Mouse (Mus musculus) cerebellum, postnatal 4 days (tissue): Measurements from ENCODE around the gene BC030867.
A peak's percentile ranks its signal among the peaks of the same experiment; 100 is the strongest.

Experiments
- DNase-seq, 2 experiments: peaks; one replicate each; pipeline ENCODE4 v3.0.0; 2022; ENCODE audit warnings: low spot score in 2 of 2, mixed read lengths in 1 of 2

BC030867 gene

DNA sequence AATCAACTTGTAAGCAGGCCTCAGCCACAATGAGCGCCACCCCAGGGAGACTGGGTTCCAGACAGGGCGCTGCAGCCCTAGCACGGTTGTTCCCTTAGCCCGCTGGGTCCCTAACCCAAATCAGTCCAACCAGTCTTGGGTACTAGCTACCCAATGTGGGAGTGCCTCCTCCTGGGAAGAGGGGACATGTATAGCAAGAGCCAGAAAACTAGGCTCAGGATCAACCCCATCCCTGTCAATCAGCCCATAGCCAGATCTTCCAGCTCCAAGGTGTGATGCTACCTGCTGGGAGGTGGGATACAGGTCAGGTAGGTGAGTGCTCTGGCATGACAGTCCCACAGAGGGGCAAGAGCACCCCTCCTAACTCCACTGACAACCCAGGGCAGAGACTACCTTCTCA lies 41.5 kb downstream of the BC030867 start:
- DNase-seq, result no peak

DNA sequence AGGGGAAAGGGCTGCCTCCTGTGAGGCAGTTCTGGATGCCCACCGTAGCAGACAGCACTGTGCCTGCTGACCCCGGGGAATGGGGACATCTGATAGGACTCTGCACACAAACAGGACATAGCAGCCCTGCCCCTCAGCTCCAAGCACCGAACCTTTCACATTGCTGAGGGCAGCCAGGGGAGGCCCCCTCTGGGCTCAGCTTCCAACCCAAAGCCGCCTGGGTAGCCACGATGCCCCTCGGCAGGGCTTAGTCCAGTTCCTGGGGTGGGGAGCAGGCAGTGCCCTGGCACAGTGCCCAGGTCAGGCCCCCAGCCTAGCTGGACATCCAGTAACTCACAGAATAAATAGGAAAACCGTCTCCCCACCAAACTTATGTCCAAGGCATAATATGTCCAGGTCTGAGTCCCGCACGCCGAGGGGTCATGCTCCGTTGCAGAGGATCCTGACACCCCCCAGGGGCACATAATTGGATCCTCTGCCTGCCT lies 42.4 kb downstream of the BC030867 start:
- no peak for DNase-seq

DNA sequence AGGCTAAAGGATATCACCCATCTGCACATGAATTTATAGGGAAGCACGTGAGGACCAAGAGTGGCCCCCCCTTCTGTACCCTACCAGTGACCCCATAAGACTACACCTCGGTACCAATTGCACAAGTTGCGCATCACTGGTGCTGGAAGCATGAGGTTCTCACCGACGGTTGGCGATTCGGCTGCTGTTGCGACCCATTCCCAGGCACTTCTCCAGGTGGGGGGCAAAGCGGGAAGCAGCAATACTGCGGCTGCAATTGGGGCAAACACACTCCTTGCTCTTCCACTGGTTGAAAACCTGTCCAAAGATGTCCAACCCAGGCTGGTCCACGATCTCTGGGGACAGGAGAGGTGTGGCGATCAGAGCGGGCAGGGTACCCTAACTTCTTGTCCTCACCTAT lies 45.3 kb downstream of the BC030867 start:
- no peak for DNase-seq

DNA sequence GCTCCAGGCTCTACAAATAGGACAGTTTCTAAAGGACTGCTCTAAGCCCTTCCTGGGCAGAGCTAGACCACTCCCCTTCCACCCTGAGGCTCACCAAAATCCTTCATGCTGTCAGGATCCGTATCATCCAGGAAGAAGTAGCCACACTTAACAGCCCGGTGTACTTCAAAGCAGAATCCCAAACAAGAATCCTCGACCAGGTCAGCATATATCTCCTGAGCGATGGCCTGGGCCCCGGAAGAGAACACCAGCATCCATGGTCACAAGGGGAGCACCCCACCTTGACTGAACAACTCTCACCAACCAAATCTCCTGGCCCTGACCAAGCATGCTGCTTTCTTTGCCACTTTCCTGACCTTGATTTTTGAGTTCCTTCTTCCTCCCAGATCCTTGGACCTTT lies 45.7 kb downstream of the BC030867 start:
- DNase-seq, result no peak

DNA sequence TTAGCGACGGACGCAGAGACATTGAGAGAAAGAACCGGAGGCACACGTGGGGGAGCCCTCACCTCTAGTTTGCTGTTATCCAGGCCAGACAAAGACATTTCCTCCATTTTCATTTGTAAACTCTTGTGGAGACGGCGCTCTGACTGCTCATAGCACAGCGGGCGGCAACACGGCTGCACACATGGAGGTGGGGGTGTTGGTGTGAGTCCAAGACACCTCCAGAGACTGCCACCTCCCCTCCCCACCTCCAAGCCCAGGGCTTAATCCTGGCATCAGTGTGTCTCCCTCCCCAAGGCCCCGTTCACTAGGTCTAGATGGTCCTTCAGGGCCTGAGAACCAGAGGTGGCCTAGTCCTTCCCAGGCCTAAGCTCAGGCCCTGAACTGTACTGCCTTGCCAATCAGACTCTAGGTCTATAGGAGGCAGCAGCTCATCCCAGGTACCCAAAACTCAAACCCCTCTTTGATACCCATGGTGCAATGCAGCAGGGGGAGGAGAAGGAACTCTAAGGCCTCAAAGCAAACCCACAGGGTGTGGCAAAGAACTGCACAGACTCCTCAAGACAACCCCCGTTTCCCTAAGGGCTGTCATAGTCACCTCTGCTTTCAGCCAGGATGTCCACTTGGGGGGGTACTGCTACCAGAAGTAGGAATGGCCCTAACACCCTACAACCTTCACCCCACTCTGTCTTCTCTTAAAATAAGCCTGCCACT lies 46.4 kb downstream of the BC030867 start:
- no peak for DNase-seq

DNA sequence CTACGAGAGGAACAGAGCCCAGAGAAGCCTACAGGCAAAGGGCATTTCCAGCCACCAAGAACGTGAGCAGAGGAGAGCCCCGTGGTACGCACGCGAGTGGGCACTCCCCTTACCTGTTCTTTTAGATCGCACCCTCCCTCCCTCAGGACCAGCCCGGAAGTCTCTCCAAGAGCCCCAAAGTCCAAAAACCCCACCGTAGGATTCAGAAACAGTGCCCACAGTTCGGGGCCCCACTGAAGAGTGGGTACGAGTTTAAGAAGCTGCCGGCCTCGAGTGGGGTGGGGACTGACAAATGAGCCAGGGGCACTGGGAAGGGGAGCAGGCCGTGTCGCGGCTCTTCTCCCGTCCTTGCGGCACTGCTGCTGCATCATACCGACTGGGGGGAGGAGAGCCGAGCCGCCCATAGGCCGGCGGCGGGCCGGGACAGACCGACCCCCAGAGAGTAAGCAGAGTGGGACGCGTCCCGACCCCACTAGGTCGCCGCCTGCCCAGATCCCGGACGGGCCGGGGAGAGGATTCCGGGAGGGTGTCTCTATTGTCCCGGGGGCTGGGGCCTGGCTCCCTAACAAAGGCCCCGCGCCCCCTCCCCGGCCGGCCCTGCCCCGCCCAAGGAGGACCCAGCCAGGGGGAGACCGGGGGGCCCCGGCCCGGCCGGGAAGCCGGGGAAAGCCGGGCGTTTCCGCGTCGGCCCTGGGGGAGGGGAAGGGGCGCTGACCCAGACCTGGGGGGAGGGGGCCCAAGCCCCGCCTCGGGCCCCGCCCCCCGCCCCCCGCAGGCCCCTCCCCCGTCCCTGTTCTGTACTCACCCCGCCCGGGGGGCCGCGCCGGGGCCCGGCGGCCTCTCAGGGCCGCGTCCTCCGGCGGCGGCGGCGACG lies 47.2 kb downstream of the BC030867 start:
- peak in 1 of 2 experiments; percentile 60 for DNase-seq

DNA sequence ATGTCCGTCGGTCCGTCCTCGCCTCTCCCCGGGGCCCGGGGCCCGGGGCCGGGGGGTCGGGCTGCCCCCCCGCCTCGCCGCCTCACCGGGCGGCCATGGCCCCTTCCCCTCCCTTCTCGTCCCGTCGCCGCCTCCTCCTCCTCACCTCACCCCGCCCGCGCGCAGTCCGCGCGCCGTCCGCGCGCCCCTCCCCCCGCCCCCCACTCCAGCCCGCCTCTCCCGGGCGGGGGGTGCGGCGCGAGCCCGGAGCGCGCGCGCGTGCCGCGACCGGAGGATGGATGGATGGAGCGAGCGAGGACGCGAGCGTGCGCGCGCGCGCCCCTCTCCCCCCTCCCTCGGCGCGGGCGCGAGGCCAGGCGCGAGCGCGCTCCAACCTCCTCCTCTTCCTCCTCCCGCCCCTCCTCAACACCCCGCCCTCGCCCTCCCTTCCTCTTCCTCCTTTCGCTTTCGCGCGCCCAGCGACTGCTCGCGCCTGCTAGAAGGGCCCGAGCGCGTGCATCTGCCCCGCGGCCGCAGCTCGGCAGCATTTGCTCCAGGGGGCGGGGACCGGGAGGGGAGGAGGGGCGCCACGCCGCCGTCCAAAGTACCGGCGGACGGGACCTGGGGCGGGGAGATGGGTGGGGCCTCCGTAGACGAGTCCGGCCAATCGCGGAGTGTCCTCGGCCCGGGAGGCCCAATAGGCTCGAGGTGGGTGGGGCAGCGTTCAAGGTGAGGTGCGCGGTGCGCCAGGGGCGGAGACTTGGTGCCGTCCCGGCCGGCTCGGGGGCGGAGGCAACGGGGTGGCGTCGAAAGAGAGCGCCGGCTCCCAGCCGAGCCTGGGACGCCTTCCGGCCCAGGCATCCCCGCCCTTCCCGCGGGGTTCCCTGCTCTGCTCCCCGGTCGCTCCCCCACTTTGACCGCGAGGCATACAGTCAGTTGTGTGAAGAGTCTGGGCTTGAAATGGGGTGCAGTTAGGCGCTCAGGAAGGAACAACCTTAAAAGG lies 48.1 kb downstream of the BC030867 start, which contains the start of gene Atxn7l3:
TSS of gene Atxn7l3 (minus strand) at position 141 of the 982 bp plus-strand sequence.
- DNase-seq, result peak; percentile 91 to 95

DNA sequence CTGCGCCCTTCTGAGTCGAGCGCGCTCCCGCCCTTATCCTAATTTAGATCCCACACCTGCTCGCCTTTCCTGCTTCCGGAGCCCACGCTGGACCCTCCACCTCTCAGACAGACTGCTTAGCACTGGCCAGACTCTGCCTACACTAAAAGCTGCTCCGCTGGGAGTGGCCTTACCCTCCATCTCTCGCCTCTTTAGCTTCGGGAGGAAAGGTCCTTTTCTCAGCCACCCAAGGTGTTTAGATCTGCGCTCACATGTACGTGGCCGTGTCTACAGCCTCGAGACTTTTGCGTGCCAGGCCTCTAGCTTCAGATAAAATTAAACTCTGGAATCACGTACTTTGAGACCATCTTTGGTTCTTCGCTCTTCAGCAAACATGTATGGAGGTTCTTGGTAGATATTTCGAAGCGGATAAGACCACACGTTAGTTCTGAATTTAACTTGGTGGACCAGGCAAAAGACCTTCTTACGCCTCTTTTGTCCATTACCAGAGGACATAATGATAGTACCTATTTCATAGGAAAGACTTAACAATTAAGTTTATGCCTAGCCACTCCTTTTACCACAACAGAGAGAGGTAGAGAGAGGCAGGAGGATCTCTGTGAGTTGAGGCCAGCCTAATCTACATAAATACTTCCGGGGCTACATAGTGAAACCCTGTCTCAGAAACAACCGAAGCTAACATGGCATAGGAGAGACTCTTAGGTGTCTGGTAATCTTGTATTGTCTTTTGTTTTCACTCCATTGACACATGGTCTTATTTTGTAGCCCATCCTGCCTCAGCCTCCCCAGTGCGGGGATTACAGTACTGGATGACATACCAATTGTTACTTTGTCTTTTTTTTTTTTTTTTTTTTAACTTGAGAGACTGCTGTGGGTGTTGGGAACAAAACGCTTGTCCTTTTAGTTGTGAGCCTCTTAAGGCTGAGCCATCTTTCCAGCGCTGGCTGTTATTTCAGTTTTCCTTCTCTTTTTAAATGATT lies 49.2 kb downstream of the BC030867 start:
- DNase-seq, result no peak

DNA sequence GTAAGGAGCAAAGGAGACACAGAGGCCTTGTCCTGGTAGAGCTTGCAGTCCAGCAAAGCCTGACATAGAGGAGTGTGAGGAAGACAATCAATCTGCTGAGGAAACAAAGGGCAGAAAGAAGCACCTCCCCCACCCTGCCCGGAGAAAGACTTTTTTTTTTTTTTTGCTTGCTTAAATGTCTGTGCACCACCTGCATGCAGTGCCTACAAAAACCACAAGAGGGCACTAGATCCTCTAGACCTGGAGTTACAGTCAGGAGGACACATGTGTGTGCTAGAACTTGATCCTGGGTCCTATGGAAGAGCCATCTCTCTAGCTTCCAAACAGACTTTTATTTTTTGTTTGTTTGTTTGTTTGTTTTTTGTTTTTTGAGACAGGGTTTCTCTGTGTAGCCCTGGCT lies 51.2 kb downstream of the BC030867 start:
- peak in 1 of 2 experiments; percentile 75 for DNase-seq

DNA sequence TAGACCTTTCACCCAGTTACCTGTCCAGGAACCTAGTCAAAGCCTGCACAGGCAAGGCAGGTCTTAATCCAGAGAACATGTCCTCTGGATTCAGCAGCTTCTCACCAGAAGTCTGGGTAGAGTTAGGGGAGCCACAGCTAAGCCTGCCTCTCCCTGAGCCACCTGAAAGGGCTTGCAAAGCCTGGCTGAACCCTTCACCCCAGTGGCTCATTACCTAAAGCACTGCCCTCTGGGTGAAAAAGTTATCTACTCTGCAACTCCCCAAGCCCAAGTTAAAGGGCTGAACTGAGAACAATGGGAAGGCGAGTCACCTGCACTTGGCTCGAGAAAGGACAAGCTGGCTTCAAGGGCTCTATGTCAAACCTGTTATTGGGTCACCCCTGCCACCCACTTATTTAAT lies 55.5 kb downstream of the BC030867 start:
- no peak for DNase-seq

DNA sequence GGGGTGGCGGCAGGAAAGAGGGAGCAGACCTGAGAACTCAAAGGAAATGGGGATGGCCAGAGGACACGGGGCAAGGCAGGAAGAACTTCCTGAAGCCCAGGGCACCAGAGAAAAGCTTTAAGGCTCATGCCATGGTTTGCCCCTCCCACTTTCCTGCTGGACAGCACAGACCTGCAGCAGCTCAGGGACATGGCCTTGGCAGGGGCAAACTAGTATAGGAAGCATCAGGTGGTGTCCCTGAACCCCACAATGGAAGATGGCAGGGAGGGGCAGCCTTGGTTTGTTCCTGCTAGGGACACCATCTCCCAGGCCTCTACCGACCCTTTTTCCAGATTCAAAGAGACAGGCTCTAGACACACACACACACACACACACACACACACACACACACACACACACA lies 56.7 kb downstream of the BC030867 start:
- DNase-seq, result no peak

DNA sequence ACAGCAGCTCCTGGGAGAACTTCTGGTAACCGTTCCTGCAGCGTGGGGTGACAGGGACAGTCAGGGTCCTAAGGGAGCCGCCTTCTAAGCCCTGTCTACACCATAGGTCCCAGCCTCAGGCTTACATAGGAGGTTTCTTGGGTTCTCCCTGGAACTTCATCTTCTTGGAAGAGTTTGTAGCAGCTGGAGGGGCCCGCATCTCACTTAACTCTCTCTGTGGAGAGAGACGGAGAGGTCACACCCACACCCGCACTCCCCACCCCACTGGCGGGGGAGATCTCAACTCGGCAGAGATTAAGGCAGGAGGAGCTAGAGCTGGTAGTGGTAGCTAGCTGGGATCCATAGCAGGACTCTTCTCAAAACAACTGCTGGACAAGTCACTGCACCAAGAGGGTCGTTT lies 59.4 kb downstream of the BC030867 start:
- no peak for DNase-seq

DNA sequence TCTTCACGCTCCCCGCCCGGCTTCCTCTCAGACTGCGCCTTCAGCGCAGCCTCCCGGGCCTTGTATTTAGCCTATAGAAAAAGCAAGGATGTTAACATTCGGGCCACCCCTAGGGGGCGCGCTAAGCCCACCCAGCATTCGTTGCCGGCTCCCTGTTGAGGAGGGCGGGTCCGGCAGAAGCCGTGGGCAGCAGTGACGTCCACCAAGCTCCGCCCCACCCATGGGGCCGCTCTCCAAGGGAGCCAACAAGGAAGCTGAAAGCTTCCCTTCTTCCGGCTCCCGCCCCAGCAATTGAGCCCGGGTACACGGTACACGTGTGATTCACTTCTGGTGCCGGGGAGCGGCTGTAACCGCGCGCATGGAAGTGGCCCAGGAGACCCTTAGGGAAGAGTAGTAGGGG lies 60.3 kb downstream of the BC030867 start:
- DNase-seq, result peak; percentile 98

DNA sequence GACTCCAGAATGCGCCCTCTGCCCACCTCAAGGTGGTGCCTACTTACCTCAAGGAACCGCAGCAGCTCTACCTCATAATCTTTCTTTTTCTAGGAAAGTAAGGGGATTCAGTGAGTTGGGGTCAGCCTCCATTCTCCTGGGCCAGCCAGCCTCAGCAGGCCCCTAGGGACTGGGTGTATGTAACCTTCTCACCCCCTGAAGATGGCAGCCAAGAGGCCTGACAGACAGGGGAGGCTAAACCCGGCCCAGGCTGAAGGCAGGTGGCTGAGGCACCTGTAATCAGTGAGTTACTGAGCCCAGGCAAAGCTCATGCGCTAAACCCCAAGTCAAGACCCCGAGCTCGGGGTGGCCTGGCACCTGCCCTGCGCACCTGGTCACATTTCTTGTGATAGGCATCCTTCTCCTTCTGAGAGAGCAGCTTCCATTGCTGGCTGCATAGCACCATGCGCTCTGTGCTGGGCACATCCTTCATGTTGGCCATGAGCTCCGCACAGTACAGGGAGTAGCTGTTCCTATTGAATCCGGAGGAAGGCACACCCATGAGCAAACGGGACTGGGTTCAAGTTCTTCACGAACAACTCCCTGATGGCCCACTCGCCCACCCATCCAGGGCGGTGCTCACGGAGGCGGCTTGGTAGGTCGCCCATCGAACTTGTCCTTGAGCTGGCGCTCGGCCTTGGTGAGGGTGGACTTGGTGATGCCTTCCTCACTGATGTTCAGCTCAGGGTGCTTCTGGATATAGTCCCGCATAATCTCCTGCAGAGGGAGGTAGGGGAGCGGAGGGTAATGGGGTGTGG lies 61.3 kb downstream of the BC030867 start:
- no peak for DNase-seq

DNA sequence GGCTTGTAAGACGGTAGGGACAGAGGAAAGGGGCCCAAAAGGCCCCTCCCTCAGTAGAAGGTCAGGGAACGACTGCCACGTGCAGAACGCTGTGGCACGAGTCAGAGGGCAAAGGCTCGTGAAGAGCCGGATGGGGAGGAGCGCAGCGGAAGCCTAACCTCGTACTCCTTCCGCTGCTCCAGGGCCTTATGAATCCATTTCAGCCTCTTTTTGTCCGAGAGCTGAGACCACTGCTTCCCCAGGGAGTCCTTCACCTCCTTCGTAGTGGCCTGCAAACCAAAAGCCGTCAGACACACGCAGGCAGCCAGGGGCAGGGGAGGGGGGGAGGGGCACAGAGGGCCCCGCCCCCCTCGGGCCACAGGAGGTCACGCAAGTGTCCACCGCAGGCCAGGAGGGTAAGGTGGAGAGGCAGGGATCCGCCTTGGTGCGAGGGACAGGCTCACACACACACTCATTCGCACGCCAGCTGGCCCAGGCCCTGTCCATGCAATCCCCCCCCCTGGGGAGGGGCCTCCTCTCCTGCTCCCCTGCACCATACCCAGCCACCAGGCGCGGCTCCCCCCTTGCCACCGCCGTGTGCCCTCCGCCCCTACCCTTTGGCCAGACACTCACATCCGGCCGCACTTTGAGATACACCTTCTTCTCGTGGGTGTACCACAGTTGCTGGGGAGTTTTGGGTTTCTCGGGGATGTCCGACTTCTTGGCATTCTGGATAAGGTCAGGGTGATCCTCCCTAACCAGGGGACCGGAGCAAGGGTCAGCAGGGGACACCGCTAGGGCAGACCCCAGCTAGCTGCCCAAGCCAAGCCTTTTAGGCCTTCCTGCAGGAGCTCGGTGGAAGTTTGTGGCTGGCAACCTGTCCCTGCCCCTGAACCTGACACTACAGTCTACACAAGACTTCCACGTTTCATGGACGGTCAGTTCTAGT lies 62.4 kb downstream of the BC030867 start:
- no peak for DNase-seq

DNA sequence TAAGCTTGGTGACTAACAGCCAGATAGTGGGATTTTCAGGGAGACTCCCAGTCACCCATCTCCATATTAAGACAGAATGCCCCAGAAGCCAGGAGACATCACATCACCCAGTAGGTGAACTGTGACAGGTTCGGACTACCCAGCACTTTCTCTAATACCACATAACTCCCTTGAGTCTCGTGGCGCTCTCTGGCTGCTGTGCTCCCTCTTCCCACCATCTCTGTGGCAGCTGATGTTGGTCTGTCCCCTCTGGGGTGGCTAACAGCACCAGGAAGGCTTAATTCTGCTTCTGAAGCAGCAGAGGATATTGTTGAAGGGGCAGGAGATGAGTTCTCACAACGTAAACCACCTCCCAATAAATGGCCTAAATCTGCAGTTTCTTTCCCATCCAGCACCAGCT lies 63.3 kb downstream of the BC030867 start:
- no peak for DNase-seq

DNA sequence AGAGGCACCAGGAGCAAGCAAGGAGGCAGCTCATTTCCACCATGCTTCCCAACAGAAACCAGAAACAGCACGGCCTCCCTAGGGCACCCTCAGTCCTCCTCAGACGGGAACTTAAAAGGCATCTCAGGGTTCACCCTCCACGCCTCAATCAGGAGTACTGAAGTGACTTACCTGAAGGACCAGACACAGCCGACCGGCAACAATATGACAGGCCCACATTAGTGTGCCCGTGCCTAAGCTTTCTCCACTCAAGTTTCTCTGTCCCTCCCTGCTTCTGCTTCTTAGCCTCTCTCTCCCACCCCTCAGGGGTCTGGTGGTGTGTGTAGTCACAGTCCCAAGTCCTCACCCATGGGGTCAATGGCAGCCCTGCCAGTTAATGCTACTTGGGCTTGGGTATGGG lies 63.9 kb downstream of the BC030867 start:
- no peak for DNase-seq

DNA sequence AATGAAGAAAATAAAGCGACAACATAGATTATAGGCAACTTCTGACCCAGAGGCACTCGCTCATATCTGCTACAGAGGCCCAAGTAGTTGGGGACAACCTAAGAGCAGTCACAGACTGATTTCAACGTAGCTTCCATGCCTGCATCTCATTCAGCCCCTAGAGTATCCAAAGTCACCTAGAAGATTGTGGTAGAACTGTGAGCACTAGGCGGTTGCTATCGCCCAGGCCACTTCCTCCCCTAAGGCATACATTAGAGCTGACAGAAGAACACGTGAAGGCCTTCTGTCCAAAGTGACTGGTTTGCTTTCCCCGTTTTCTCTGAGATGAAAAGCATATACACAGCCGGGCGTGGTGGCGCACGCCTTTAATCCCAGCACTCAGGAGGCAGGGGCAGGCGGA lies 65.6 kb downstream of the BC030867 start:
- no peak for DNase-seq
